Mouse (Mus musculus) pancreas, adult 10 weeks (tissue): ENCODE measurements around the gene Krt73. TPM values are rescaled to one million over a fixed set of nuclear protein-coding genes. Genes with fewer than 3 reads are reported as not detected.

Experiments used
- polyA plus RNA-seq: library from polyadenylated mRNA; stranded (reverse); fragments of 350-450 nt; fragmentation: Illumina TruSeq; extraction: RNeasy Lipid Tissue Mini Kit (QIAGEN cat#74804); gene quantifications from one replicate; pipeline ENCODE4 v1.2.3, GENCODE M21; 2015; ENCODE audit warnings: low read depth, low replicate concordance; ENCODE audit not compliant: insufficient read depth

The Krt73 gene
- not detected for polyA plus RNA-seq

GRCm38 (mm10) chr15:101802296-101802835 lies at the start of gene Krt73:
Krt73 (minus strand) TSS chr15:101802346.

DNA sequence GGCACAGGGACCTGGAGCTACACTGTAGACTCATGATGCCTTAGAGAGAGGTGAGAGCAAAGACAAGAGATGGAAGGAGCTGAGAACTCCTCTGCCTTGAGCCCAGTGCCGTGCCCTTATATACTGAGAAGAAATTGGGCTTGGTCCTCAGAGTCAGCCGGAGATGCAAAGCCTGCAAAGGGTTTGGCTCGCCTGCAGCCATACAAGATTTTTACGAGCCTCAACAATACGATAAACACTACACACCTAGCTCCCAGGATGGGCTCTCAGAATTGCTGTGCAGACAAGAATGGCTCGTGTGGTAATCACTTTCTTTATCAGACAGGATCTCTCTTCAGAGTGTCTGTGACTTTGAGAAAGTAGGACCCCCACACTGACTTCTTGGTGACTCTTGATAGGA lies 48.5 kb upstream of the Krt73 start, which contains the start of gene Krt1:
TSS of gene Krt1 (minus strand) at position 101 of the 400 bp plus-strand sequence.

DNA sequence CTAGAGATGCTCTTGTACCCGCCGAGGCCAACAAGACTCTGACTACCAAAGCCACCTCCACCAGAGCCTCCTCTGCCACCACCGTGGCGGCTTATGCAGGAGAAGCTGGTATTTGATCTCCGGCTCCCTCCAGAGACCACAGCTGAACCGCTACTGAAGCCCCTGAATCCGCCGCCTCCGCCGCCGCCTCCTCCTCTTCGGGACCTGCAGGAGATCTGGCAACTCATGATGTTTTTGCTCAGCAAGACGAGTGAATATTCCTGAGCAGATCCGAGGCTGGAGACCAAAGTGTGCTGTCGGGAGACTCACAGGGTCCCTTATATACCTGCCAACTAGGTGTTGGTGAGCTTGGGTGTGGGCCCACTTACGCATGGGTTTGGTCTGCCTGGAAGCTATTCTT lies 15.7 kb upstream of the Krt73 start, which contains the start of gene Krt2:
TSS of gene Krt2 (minus strand) at position 295 of the 400 bp plus-strand sequence.

GRCm38 (mm10) chr15:101786360-101786759 lies 15.8 kb downstream of the Krt73 start, which contains the start of gene Krt72:
Krt72 (minus strand) TSS chr15:101786460.

Other genes starting within 250 kb of the Krt73 start
- gene Krt90, start 239.4 kb downstream of the Krt73 start, polyA plus RNA-seq, result not detected
- gene Krt75, start 228.4 kb downstream of the Krt73 start, polyA plus RNA-seq, result not detected
- gene Gm5414, start 174.2 kb downstream of the Krt73 start, polyA plus RNA-seq, result not detected
- gene Gm5478, start 155.0 kb downstream of the Krt73 start, polyA plus RNA-seq, result not detected
- not detected for gene Krt6b, start 122.1 kb downstream of the Krt73 start, polyA plus RNA-seq
- not detected for gene Krt6a, start 108.0 kb downstream of the Krt73 start, polyA plus RNA-seq
- not detected for gene Krt5, start 89.4 kb downstream of the Krt73 start, polyA plus RNA-seq
- gene Krt71, start 59.2 kb downstream of the Krt73 start, polyA plus RNA-seq, result not detected
- not detected for gene Krt72, start 15.9 kb downstream of the Krt73 start, polyA plus RNA-seq
- gene Krt2, start 15.8 kb upstream of the Krt73 start, polyA plus RNA-seq, result not detected
- not detected for gene Krt1, start 48.4 kb upstream of the Krt73 start, polyA plus RNA-seq
- not detected for gene Krt77, start 67.4 kb upstream of the Krt73 start, polyA plus RNA-seq
- gene Krt76, start 90.6 kb upstream of the Krt73 start, polyA plus RNA-seq, result 0.35 TPM
- gene Krt4, start 122.4 kb upstream of the Krt73 start, polyA plus RNA-seq, result not detected
- not detected for gene Krt79, start 138.0 kb upstream of the Krt73 start, polyA plus RNA-seq
- not detected for gene Krt78, start 151.9 kb upstream of the Krt73 start, polyA plus RNA-seq
- gene Krt8, start 202.1 kb upstream of the Krt73 start, polyA plus RNA-seq, result 48.8 TPM
- 66.9 TPM for gene Krt18, start 225.8 kb upstream of the Krt73 start, polyA plus RNA-seq